Mouse (Mus musculus): Measurements from ENCODE around the gene Rpusd4.

The Rpusd4 gene

DNA sequence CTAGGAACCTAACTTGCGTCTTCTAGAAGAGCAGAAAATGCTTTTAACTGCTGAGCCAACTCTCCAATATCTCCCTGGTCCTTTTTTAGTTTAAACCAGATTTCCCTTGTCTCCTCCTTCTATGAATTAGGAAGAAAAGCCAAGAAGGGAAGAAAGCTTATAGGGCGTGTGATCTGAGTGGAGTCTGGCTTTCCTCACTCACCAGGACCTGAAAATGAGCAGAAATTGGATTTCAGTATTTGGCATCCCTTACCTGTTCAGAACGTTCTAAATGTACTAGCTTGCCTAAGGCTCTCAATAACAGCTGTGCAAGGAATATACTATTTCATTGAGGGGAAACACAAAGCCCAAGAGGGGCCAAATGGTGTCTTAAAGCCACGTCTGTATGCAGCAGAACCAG is 16.7 kb downstream of the Rpusd4 start:
- no peak for DNase-seq (ENCODE audit: extremely low read depth, low read depth, low spot score)

DNA sequence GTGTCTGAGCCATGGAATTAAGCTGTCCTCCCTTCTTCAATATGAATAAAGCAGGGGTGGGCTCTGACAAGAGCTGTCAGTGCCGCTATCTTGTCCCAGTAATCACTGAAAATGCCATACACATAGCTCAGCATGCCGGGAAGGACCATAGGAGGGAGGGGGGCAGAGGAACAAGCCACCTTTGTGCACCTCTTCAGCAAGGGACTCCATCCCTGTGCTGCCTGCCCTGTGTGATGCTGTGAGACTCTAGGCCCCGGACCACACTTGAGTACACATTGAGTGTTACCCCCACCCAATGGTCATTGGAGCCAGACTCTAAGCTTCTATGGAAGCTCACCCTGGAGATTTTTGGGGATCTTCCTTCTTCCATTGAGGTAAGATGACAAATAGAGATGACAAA is 18.7 kb downstream of the Rpusd4 start:
- DNase-seq (ENCODE audit: extremely low read depth, low read depth, low spot score): no peak

DNA sequence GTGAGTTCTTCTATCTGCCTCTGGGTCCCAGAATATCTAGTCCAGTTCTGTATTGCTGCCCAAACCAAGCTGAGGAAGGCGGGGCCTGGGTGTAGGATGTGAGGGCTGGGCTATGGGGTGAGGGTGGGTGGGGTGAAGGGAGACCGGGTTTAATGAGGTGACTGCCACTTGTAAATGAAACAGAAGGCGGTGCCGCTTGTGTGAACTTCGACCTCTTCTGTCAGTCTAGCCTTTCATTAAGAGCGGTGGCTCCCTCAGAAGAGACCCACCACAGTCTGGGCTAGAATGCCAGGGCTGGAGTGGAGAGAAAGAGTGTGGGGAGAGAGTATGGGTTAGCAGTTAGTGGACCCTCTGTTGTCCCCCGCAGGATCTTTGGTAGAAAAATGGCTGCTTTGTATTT is 22.3 kb downstream of the Rpusd4 start:
- DNase-seq (ENCODE audit: extremely low read depth, low read depth, low spot score): no peak

DNA sequence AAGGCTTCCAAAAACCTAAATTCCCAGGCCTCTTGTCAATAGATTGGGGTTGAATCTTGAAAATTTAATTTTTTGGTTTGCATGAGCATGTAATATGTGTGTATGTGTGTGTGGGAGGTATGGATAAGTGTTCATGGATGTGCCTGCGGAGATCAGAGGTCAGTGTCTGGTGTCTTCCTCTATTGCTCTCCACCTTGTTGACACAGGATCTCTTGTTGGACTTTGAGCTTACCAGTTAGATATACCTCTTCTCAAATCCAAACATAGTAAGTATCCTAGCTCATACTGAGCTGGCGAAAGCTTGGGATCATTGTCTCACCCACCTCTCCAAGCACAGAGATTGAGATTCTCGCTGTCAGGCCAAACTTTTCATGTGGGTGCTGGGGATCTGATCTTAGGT is 22.8 kb downstream of the Rpusd4 start:
- DNase-seq (ENCODE audit: extremely low read depth, low read depth, low spot score): no peak

DNA sequence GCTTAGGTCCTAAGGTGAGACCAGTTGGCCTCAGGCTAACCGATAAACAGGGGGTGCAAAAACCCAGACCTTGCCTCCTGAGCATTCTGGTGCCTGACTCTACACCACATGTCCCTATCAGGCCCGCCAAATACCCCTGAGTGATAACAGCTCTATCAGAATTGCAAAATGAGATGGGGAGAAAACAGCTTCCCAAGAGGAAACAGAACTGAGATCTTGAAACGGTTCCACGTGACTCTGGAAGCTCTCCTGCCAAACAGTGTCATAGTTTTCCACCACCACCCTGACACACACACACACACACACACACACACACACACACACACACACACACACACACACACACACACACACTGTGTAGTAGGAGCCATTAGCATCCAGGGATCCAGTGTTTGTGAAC is 23.3 kb downstream of the Rpusd4 start:
- DNase-seq (ENCODE audit: extremely low read depth, low read depth, low spot score): no peak

DNA sequence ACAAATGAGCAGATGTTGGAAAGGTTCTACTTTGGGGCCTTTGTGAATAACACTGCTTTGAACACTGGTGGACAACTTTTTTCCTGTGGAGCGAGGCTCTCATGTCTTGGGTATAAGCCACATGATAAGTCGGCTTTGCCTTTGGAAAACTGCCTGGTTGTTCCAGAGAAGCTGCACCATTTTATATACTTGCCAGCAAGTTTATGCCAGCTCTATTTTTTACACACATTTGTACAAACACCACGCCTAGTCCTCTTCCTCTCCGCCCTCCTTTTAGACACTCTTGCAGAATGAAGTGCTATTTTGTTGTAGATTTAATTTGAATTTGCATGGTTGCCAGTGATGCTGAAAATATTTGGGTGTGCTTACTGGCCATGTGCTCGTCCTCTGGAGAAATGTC is 25.8 kb downstream of the Rpusd4 start:
- no peak for DNase-seq (ENCODE audit: extremely low read depth, low read depth, low spot score)

DNA sequence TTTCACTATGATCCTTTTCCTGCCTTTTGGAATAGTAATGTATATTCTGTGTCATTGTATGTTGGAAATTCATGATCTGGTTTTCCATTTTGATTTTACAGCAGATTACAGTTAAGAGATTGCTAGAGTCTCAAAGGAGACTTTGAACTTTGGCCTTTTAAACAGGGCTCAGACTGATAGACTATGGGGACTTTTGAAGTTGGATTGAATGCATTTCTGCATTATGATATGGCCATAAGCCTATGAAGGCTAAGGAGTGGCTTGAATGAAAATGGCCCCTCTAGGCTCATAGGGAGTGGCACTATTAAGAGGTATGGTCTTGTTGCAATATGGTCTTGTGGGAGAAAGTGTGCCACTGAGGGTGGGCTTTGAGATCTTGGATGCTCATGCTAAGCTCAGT is 30.1 kb downstream of the Rpusd4 start:
- DNase-seq (ENCODE audit: extremely low read depth, low read depth, low spot score): no peak

DNA sequence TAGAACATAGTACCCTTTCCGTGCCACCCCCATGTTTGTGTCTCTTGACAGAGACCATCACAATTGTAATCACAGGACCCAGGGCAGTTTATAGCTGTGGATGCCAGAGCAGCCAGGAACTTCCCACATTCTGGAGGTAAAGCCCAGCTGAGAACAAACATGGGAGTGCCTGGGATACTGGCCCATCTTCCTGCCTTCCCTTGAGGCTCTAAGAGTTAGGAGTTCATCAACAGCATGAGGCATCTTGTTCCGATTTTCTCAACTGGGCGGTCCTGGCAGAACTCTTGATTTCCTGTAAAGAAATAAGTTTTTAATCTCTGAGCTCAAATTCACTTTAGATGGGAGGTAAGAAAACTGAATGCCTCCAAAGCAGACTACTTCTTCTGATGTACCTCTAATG is 34.5 kb downstream of the Rpusd4 start:
- DNase-seq (ENCODE audit: extremely low read depth, low read depth, low spot score): no peak

DNA sequence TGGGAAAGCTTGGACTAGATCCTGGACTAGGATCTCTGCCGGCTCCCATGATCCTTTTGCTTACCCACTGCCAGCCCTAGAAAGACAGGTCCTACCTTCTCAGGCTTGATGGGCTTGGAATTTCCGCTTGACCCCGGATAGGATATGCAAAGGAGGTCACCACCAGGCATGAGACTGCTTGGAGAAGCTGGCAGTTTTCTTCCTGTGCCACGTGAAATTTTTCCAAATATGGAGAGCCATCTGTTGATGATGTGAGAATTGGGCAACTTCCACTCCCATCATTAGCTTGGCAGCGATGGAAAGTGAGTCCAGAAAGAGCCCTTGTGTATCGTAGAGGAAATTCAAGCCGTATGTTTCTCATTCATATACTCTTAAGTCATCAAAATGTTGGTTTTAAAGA is 39.8 kb downstream of the Rpusd4 start:
- DNase-seq (ENCODE audit: extremely low read depth, low read depth, low spot score): no peak

DNA sequence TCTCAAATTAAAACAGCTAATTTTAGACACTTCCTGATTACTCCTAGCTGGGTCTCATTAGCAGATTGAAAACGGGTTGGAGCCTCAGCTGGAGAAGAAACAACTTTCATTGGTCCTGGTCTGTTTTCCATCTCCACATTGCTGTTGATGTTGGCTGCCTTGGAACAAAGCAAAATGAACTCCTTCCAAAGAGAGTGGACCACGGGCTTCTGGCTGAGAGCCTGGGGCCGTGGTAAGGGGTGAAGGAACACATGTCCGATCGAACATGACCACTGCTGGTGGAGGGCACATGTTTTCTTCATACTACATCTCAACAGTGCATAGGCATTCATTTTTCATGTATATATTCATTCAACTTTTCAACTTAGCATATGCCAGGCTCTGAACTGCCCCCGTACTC is 42.7 kb downstream of the Rpusd4 start:
- no peak for DNase-seq (ENCODE audit: extremely low read depth, low read depth, low spot score)

DNA sequence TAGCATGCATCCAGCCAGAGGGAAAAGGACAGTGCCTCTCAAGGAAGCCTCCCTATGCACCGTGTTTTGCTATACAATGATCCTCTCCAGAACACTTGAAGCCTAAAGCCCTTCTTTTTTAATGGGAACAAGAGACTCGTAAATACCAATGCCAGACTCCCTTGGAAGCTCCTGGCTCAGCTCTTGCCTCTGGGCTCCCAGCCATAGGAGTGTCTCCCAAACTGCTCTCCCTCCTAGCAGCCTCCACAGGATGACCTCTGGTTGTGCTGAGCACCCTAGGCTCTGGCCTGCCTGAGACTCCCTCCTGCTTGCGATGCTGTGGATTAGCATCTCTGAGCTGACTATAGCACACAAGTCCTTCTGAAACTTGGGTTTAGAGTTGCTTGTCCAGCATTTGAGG is 44.9 kb downstream of the Rpusd4 start:
- peak; percentile 8 for DNase-seq (ENCODE audit: extremely low read depth, low read depth, low spot score)

DNA sequence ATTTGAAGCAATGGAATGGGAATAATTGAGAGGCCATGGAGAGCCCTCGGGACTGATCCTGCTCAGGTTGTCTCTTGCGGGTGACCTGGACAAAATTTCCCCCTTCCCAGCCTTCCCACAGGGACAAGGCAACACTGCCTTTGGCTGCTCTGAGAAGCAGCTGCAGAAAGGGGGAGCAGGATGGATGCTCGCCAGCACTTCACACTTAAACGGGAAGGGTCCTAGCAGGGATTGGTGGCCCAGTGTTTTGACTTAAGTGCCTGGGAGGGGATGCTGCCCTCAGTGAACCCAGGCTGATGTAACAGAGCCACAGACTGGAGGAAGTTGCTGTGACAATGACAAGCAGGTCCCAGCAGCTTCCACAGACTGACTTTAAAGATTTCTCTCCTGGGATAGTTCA is 45.9 kb downstream of the Rpusd4 start:
- DNase-seq (ENCODE audit: extremely low read depth, low read depth, low spot score): no peak

DNA sequence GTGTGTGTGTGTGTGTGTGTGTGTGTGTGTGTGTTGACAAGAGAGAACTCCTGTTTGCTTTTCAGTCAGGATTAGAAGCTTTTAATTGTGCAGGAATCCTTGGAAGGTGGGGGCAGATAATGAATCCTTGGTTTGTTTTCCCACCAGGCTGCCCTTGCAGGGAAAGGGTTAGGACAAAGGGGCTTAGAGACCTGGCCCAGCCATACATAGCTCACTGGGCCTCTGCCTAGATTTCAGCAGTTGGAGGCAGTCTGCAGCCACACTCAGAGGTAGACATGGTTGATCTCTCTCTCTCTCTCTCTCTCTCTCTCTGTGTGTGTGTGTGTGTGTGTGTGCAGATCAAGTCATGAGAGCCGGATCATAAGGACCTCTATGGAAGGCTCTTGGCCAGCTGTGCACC is 46.6 kb downstream of the Rpusd4 start:
- no peak for DNase-seq (ENCODE audit: extremely low read depth, low read depth, low spot score)

DNA sequence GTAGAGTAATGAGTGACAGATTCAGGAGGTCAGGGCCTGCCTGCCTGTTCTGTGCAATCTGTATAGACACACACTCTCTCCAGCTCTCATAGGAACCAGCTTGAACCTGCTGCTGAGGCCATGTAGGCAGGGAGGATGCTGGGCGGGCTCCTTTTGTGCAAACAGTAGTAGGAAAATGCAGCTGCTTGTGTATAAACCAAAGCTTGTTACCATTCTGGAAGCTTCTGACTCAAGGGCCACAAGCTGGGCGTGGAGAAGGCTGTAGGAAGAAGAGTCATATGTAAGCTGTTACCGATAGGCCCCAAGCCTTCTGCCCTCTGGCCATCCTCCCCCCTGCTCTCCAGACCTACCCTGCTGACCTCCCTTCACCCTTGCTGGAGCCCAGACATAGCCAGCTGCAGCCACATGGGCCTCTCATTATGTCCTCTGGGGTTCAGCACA is 49.1 kb downstream of the Rpusd4 start:
- DNase-seq (ENCODE audit: extremely low read depth, low read depth, low spot score): no peak

DNA sequence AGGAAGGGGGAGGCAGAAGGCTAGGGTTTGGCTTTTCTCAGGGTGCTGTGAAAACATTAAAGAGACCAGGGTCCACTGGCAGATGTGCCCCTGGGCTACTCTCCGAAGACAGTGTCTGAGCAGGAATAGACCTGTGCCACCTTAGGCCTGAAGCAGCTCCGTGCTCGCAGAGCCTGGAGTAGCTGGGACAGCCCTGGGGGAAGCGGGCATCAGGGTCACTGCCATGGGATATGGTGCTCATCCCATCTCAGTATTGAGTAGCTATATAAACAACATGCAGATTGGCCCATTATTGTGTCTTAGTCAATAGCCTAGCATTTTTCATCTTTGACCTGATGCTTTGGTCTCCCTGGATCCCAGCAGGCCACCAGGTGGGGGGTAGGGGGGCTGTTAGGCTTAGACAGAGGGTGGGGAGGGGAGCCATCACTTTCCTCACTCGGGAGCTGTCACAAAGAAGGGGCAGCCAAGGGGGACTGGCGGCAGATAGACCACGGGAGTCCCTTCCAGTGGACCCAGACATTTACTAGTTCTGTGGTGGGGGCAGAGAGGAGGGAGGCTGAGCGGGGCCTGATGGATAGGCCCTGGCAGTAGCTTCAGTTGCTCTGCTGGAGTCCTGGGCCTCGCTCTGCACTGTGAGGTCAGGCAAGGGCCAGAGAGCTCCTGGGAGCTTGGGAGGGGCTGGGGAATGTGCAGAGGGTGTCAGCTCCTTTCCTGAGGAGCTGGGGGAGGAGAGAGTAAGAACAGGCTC is 49.7 kb downstream of the Rpusd4 start:
- DNase-seq (ENCODE audit: extremely low read depth, low read depth, low spot score): no peak

DNA sequence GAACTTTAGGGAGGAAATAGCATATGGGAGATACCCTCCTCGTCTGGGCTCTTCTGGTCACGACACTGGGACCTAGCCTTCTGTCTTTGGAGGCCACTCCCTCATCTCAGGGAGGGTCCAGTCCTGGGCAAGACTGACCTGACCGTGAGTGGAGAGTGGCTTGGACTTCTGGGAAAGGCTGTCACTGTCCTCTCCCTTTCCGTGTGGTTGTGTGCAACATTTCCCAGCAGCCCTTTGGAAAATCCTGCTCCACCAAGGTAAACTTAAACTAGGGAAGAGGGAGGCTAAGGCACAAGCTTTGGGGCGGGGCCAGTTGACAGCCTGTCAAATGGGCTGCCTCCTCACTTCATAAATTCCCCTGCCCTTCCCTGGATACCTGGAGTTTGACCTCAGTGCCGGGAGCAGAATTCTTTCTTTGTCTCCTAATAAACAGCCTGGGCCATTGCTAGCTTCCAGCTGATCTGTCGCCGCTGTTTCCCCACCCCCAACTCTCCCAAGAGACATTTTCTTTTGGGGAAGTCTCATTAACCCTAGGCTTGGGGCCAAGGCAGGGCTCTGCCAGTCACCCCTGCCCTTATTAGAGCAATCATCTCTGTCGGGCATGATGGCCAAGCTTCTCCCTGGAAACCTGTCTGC is 51.0 kb downstream of the Rpusd4 start:
- DNase-seq (ENCODE audit: extremely low read depth, low read depth, low spot score): no peak

DNA sequence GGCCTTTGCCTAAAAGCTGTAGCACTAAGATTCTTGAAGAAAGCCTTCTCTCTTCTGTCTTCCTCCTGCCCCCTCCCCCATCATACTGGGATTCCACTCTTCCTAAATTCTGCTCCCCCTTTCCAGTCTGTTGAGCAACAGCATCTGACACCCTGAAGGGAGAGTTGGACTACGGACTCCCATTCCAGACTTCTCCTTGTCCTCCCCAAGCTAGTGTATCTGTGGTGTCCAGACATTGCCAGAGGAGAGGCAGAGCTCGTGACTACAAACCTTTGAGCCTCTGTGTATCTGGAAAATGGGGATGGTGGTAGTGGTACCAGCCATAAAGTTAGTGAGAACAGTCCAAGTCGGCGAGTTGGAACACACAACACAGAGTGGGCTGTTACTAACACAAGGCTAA is 52.6 kb downstream of the Rpusd4 start:
- no peak for DNase-seq (ENCODE audit: extremely low read depth, low read depth, low spot score)

DNA sequence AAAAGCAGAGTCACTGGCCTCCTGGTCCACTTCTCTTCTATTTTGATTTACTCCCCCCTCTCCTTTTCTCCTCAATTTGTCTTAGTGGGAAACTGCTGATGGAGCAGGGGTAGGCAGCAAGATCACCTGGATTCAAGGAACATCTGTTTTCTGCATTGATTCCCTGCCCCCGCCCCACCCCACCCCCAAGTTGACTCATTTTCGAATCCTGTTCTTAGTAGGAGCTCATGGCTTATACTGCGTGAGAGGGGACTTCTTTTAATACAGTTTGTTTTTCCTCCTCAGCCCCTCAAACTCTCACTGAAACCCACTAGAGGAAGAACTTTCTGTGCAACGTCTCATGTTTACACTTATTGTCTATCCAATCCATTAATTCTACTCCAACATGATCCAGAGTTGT is 56.3 kb downstream of the Rpusd4 start:
- no peak for DNase-seq (ENCODE audit: extremely low read depth, low read depth, low spot score)

DNA sequence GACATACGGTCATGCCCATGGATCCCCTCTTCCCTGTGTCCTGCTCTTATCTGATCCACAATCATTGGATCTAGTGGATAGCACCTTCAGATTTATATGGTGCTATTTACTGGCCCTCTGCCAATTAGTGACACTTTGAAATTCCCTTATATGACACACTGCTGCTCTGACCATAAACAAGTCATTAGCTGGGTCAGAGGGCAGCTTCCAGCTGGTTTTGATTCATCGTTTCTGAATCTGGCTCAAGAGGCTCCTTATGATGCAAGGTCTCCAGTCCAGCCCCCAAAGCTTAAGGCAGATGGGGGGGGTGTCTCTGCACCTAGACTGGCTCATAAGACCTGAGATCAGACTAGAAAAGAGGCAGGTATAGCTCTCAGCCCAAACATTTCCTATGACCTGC is 56.9 kb downstream of the Rpusd4 start:
- no peak for DNase-seq (ENCODE audit: extremely low read depth, low read depth, low spot score)

DNA sequence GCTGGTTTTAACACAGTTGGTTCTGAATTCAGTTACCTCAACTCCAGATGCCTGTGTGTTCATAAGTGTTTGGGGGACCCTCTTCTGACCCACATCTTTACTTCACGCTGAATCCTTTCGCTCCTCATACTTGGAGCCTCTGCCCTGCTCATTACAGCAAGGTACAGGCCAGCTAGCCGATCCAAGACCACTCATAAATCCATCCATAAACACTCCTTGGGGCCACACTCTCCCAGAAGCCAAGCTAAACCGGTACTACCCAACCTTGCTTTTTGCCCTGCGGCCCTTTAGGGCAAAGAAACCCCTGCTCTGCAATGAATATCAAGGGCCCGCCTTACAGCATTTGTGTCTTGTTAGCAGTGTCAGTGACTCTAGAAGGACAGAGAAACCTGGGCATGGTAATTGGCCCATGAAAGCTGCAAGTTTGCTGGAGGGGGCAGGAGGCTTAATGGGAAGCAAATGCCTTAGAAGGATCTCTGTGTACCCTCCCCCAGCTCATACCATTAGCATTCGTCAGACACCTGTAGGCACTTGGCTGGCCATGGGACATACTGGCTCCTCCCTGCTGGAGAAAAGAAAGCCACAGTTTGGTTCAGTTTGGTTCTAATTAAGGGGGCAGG is 59.1 kb downstream of the Rpusd4 start:
- DNase-seq (ENCODE audit: extremely low read depth, low read depth, low spot score): no peak
